Mouse (Mus musculus): Measurements from ENCODE around the gene Nkx2-5.

DNA sequence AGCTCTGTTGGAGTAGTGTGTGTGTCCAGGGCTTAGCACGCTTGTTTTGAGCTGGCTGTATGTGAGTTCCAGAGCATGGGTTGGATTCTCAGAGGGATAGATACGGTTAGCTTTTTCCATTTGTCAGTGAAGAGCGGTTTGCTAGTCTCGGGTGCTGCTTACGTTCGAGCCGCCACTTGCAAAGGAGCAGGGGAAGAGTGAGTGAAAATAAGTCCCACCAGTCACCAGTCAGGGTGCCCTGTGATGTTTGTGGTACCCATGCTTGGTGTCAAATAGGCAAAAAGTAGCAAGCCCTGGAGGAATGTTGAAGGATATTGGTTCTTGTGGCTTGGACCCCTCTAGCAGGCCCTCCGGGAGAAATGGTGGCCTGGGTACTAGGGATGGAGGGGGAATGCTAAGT is 55.8 kb downstream of the Nkx2-5 start:
- no peak for TF ChIP-seq POLR2A (IDR thresholded peaks at IDR 0.05; ENCODE audit: insufficient read length, low read depth)
- TF ChIP-seq MYOD1 (IDR thresholded peaks at IDR 0.05; ENCODE audit: control insufficient read depth in 1 of 3, insufficient read length in 2 of 3, low read depth in 2 of 3), result no peak
- TF ChIP-seq USF1 (IDR thresholded peaks at IDR 0.05; ENCODE audit: low read depth), result no peak
- TF ChIP-seq TCF3 (IDR thresholded peaks at IDR 0.05; ENCODE audit: insufficient read length, low read depth), result no peak

Measured in myocyte (in vitro differentiated cells).